Mouse (Mus musculus): ENCODE measurements around the gene Uchl4.

- TF ChIP-seq FLI1 (IDR thresholded peaks at IDR 0.05; ENCODE audit: low read length): no peak
- TF ChIP-seq GATA1 (IDR thresholded peaks at IDR 0.05; ENCODE audit: borderline replicate concordance, low read length): no peak
Measured at GRCm38 (mm10) chr9:64242381-64242831, 7.4 kb downstream of the Uchl4 start.

All from megakaryocyte, embryonic 14.5 days (primary cell).